Mouse (Mus musculus): ENCODE results near the gene Gm42417.

The Gm42417 gene

GRCm38 (mm10) chr1:36539186-36539585 is at the start of gene Gm42417:
Gene Gm42417, minus strand, starts transcription at chr1:36539429.
- DNase-seq (ENCODE audit: low spot score in 2 of 2) = no peak

GRCm38 (mm10) chr1:36587860-36588259 is 48.6 kb upstream of the Gm42417 start:
- DNase-seq (ENCODE audit: low spot score in 2 of 2) = no peak

- DNase-seq (ENCODE audit: low spot score in 2 of 2) = no peak
Measured at GRCm38 (mm10) chr1:36586288-36586687, 47.1 kb upstream of the Gm42417 start.

- DNase-seq (ENCODE audit: low spot score in 2 of 2) = no peak
Measured at GRCm38 (mm10) chr1:36583408-36584116, 44.3 kb upstream of the Gm42417 start.

GRCm38 (mm10) chr1:36582211-36582610 is 43.0 kb upstream of the Gm42417 start:
- no peak for DNase-seq (ENCODE audit: low spot score in 2 of 2)

GRCm38 (mm10) chr1:36581260-36581659 is 42.0 kb upstream of the Gm42417 start:
- no peak for DNase-seq (ENCODE audit: low spot score in 2 of 2)

GRCm38 (mm10) chr1:36580384-36581207 is 41.4 kb upstream of the Gm42417 start:
- DNase-seq (ENCODE audit: low spot score in 2 of 2) = peak in 1 of 2 experiments; percentile 49

- DNase-seq (ENCODE audit: low spot score in 2 of 2) = peak in 1 of 2 experiments; percentile 45
Measured at GRCm38 (mm10) chr1:36579974-36580383, 40.8 kb upstream of the Gm42417 start.

GRCm38 (mm10) chr1:36576991-36577675 is 37.9 kb upstream of the Gm42417 start:
- DNase-seq (ENCODE audit: low spot score in 2 of 2) = no peak

GRCm38 (mm10) chr1:36575347-36575746 is 36.1 kb upstream of the Gm42417 start:
- DNase-seq (ENCODE audit: low spot score in 2 of 2) = no peak

- DNase-seq (ENCODE audit: low spot score in 2 of 2) = no peak
Measured at GRCm38 (mm10) chr1:36574196-36574955, 35.1 kb upstream of the Gm42417 start.

- no peak for DNase-seq (ENCODE audit: low spot score in 2 of 2)
Measured at GRCm38 (mm10) chr1:36573524-36573923, 34.3 kb upstream of the Gm42417 start.

GRCm38 (mm10) chr1:36572709-36573108 is 33.5 kb upstream of the Gm42417 start:
- DNase-seq (ENCODE audit: low spot score in 2 of 2) = no peak

GRCm38 (mm10) chr1:36572140-36572700 is 33.0 kb upstream of the Gm42417 start:
- no peak for DNase-seq (ENCODE audit: low spot score in 2 of 2)

- DNase-seq (ENCODE audit: low spot score in 2 of 2) = no peak
Measured at GRCm38 (mm10) chr1:36571627-36572026, 32.4 kb upstream of the Gm42417 start.

- no peak for DNase-seq (ENCODE audit: low spot score in 2 of 2)
Measured at GRCm38 (mm10) chr1:36570320-36570719, 31.1 kb upstream of the Gm42417 start.

GRCm38 (mm10) chr1:36569694-36570276 is 30.6 kb upstream of the Gm42417 start:
- DNase-seq (ENCODE audit: low spot score in 2 of 2) = no peak

- no peak for DNase-seq (ENCODE audit: low spot score in 2 of 2)
Measured at GRCm38 (mm10) chr1:36568776-36569175, 29.5 kb upstream of the Gm42417 start.

GRCm38 (mm10) chr1:36567818-36568603 is 28.8 kb upstream of the Gm42417 start:
- no peak for DNase-seq (ENCODE audit: low spot score in 2 of 2)

- DNase-seq (ENCODE audit: low spot score in 2 of 2) = no peak
Measured at GRCm38 (mm10) chr1:36566425-36566824, 27.2 kb upstream of the Gm42417 start.

Data from cerebellum, postnatal 4 days (tissue).